Mouse (Mus musculus) liver, adult 2 months (tissue): ENCODE data around the gene Cerk.
"Not testable (repeated sequence)": the region's sequence is repeated elsewhere in the genome, so short reads cannot be mapped to it uniquely, and the experiment has no call there.

Experiments
- CTCF ChIP-seq: fragments of 200-500 bp; IDR thresholded peaks from 2 replicates; pipeline ENCODE4 v1.5.1; 2011; ENCODE audit warnings: low read depth, low read length, control low read depth
- POLR2A ChIP-seq: fragments of 200-500 bp; IDR thresholded peaks from 2 replicates; pipeline ENCODE4 v1.6.1; 2011; ENCODE audit warnings: low read length, control low read depth; ENCODE audit not compliant: insufficient read depth; ENCODE audit errors: extremely low read depth

- TF ChIP-seq CTCF, POLR2A: not testable (repeated sequence)
These were observed 89.3 kb downstream of the Cerk start for GRCm38 (mm10) chr15:86096604-86097020.
